Mouse (Mus musculus): Measurements from ENCODE around the gene Pate2.
A peak's percentile ranks its signal among the peaks of the same experiment; 100 is the strongest.
"Not testable (repeated sequence)": the region's sequence is repeated elsewhere in the genome, so short reads cannot be mapped to it uniquely, and the experiment has no call there.

Pate2 gene

DNA sequence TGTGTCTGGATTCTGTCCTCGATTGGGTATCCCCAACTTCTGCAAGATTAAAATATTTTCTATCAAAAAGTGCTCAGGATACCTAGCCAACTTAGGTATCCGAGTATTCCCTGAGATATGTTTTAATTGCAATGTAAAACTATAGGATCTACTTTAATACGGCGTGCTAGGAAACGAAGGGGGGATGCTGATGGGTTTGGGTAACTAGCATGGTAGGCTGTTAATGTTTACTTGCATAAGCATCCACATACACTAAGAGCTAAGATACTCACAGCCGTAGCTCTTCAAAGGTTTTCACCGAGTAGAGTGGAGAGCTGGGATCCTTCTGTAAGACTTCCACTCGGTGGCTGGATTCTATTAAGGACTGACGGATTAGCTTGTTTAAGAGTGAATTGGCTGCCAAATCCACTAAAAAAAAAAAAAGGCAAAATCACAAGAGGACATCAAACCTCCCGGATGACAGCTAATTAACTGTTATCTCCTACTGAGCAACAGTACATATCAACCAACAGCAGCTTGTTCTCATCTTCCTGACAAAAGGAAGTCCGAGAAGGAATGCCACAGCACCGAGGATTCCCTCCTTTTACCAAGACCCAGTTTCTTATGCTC is 13.5 kb upstream of the Pate2 start:
- no peak for DNase-seq (ENCODE audit: low spot score)

DNA sequence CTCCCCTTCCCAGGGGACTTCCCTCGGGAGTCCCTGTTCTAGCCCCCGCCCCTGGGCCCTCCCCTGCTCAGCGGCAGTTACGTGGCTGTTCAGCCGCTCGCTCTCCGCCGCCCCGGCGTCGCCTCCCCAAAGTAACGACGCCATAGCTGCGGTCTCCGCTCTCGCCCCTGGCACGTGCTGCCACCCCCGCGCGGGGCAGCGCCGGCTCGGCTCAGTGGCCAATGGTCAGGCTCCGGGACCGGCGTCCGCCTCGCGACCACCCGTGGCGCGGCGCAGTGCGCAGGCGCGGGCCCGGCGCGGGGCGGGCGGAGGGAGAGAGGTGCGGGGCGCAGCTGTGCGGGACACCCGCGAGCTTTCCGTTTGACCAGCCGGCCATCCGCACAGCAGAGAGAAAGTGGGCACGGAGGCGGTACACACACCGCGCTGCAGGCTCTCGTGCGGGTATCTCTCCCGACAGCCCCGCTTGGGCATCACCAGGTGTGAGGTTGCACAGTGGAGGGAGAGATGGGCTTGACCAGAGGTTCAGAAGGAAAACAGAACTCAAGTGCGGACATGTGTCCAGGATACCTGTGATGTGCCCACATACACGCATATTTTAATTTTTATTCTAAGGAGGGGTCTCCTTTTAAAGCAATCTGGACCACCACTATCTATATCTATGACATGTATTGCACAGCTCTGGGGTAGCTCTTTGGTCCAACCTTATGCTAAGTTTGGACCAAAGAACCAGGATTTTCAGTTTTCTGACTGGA is 11.7 kb upstream of the Pate2 start, which contains the start of the genes Ddx25 and Pus3:
Ddx25 (minus strand) TSS at position 272 of the 752 bp plus-strand sequence.
Pus3 (plus strand) TSS at position 339 of the 752 bp plus-strand sequence.
- DNase-seq (ENCODE audit: low spot score): peak; percentile 78

DNA sequence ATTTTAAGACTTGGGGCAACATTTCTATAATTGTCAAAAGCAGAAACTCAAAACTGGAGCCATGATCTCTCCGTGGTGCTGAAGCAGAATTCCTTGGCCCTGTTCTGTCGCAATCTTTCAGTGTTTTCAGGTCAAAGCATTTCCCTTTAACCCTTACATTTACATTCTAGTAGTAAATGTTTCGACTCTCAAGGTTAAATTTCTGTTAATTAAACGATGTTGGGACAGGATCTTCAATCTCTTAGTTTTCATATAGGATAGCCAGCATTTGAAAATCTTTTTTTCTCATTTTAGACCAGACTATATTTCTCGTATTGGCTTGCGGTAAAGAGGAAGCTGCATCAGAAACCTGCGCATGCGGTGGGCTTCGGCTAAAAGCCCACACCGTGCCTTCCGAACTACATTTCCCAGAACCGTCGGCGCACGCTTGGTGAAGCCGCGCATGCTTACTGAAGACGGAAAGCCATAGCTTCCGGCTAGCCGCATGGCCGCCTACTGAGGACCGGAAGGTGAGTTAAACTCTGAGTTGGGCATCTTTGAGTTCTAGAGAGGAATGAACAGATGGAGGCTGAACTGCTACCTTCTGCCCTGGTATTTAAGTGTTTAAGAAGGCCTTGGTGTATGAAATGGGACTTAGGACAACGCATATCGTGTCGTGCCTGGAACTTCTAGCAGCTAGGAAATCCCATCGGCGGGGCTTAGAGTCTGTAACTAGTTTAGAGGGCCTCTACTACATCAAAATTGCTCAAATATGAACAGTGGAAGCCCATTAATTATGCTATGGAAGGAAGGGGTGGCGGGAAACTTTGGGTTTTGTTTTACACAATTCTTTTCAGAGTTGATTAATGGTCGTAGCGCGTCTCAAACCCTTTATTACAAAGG is 10.8 kb upstream of the Pate2 start:
- peak; percentile 96 for DNase-seq (ENCODE audit: low spot score)

DNA sequence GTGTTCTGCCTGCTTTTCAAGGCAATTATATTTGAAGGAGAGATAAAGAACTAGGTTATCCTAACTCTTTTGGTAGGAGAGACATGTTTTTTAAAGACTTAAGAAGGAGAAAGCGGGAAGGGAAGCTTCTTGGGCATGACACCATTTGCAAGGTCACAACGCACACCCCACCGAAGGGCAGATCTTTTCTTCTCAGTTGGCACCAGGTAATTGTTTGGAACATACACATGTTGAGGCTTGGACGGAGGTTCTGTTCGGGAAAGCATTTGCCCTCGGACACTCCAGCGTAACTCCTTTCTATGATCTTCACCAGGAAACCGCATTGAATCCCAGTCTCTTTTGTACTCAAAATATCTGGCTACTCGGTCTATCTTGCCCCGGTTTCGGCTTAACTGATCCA is 9.0 kb upstream of the Pate2 start:
- DNase-seq (ENCODE audit: low spot score): no peak

DNA sequence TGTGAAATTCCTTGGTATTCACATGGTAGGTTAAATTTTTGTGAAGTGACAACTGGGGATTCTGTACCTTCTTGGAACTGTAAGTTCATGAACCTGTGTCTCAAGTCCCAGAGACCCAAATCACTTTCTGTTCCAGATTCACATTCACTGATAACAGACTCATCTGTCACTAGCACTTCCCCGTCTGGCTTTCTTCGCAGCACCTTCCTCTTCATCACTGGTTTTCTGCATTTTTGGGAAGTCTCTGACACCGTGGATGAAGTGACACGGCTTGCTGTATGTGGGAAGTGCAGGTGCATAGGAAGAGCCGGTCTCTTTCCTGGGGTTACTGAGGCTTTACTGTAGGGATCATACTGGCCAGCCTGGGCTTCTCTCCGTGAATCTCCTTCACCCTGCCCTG is 8.5 kb upstream of the Pate2 start:
- no peak for DNase-seq (ENCODE audit: low spot score)

DNA sequence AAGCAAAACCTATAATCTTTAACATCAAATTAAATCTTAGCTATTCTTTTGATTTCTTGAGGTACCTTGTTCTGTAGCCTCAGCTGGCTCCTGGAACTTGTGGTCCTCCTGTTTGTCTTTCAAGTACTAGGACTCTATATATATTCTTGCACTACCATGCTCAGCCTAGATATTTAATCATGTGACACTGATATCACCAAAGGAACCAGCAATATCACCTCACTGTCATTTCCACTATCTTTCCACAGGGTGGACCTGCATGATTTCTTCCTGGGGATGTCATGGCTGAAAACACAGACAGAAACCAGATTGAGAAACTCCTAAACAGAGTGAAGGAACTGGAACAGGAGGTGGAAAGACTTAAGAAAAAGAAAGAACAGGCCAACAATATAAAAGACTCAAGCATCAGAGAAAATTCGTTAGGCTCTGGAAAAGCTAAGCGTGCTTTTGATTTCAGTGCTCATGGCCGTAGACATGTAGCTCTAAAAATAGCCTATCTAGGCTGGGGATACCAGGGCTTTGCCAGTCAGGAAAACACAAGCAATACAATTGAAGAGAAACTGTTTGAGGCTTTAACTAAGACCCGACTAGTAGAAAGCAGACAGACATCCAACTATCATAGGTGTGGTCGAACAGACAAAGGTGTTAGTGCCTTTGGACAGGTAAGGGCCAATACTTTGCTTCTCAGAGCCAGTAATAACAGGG is 5.4 kb upstream of the Pate2 start:
- no peak for DNase-seq (ENCODE audit: low spot score)

DNA sequence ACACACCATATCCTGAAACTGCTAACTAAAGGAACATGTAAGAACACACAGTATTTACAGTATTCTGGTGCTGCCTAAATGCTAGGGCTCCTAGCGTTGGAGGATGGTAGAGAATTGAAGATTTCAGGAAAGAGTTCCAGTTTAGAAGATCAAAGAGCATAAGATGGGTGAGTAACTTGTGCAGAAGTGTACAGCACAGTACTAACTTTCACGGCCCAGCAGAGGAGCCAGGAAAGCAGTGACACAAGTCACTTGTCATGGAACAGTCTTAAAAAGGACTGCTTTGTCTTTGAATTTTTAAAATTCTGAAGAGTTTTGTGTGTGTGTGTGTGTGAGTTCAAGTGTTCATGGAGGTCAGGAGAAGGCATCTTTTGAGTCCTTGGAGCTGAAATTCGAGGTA is 2.1 kb upstream of the Pate2 start:
- no peak for DNase-seq (ENCODE audit: low spot score)

DNA sequence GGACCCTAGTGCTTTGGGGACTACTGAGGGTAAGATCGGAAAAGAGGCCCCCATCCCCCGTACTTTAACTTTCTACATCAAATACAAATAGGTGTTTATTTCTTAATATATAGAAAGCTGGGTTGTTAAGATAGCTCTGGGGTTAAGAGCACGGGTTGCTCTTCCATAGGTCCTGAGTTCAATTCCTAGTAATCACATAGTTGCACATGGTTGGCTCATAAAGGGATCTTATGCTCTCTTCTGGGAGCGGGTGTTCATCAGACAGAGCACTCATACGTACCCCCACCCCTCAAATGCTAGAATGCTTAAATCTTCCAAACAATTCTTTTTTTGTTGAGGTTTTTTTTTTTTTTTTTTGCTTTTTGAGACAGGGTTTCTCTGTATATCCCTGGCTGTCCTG is 579 bp downstream of the Pate2 start:
- DNase-seq (ENCODE audit: low spot score): no peak

DNA sequence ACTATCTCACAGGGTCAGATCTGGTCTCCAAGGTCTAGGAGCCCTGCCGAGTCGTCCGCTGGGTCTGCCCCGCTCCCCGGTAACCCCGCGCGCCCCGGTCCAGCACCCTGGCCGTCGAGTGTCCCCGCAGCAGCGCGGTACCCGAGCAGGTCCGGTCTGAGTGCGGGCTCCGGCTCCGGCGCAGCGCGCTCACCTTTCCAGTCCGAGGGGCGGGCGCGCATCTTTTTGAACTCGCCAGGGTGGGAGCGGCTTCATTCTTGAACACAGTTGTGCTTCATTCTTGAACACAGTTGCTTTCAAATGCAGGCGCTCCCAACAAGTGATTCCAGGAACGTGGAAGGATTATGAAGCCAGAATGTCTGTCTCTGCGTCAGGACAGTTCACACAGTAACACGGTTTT is 4.3 kb downstream of the Pate2 start:
- no peak for DNase-seq (ENCODE audit: low spot score)

DNA sequence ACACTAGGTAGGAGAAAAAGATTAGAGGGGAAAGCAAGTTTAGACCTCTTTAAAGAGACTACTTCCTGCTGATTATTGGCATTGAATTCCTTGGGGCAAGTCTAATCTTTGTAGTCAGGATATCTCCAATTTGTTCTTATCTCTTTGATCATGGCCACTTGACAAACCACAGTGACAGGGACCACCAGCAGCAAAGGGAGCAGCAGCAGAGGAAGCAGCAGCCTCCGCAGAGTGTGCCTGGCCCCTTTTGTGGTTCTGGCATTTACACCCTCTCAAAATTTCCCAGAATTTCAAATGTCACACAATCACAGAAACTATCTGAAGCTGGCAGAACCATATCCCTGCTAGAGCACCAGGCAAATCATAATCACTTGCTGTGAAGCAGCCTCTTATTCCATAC is 17.6 kb downstream of the Pate2 start:
- DNase-seq (ENCODE audit: low spot score): no peak

DNA sequence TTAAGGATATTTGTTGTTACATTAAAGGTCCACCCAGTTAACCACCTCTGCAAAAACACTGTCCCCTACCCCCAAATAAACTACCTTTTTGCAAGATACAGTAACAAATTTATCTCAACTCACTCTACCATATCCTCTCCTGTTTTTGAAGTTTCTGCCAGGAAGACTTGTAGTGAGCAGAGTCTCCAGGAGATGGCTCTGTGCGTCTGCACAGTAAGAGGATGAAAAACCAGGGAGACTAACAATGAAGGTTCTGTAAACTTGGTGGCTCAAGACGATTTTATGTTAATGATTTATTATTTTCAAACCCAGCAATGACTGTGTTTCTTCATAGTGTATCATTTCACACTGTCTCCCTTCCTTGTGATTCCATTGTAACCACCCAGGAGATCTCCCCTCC is 22.8 kb downstream of the Pate2 start:
- DNase-seq (ENCODE audit: low spot score): peak; percentile 45

DNA sequence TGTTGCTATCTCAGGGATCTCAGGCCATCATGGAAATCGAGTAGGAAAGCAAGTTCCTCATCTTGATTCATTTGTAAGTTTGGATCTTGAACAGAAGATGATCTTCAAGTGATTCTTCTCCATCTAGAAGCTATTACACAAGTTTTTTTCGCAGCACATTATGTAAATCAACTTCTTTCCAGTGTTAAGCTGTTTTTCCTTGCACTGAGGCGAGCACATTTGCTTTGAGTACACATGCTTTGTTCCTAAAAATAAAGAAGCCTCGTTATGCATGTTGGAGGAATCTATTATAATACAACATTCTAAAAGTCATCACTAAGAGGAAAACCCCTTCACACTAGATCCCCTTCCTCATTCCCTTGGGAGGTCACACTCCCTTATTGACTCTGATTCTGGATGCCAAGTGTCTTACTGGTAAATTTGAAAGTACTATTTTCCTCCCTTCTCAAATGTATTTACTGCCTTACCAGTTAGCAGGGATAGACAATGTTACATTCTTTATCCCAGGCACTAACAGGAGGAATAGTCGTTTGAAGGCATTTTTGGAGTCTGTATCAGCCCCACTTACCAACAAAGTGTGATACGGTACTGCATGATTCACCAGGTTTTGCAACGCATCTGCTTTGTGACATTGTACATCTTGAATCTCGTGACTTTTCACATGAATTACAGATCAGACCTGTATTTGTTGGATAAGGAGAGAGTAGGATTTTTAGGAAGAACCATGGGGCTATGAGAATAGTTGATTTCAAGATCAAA is 37.7 kb downstream of the Pate2 start:
- no peak for DNase-seq (ENCODE audit: low spot score)

DNA sequence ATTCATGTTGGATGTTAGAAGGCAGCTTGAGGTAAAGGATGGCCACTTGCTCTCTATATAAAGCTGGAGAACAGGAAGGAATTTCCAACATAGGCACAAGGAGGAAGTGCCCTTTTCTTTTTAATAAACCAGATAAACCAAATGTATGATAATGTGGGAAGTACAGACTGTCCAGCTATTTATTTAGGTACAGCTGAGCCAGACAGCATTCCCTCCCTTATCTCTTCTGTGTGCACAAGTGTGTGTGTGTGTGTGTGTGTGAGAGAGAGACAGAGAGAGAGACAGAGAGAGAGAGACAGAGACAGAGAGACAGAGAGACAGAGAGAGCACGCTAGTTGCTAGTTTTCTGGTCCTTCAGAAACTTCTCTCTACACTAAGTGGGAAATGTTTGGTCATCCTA is 41.8 kb downstream of the Pate2 start, which contains the start of gene Pate4:
Pate4 (minus strand) TSS at position 101 of the 400 bp plus-strand sequence.
- DNase-seq (ENCODE audit: low spot score): no peak

DNA sequence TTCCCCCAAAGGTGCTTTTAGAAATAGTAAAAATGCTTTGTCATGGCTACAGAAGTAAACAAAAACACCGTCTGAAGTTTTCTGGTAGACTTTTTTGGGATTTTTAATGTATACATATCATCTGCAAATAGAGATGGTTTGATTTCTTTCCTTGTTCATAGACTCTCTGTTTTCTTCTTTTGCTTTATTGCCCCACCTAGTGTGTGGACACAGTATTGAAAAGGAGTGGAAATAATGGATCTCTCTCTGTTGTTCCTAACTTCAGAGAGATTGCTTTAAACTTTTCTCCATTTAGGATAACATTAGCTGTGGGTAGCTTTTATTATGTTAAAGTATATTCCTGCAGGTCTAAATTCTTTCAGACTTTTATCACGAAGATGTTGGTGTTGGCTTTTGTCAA is 43.9 kb downstream of the Pate2 start:
- peak; percentile 16 for DNase-seq (ENCODE audit: low spot score)

DNA sequence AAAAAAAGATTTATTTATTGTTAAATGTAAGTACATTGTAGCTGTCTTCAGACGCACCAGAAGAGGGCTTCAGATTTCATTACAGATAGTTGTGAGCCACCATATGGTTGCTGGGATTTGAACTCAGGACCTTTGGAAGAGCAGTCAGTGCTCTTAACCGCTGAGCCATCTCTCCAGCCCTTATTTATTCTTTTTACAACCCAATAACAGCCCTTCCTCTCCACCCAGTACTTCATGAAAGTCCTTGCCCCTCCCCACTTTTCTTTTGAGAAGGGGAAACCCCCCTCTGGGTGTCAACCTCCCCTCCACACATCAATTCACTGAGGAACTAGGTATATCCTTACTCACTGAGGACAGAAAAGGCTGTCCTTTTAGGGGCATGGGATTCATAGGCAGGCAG is 46.7 kb downstream of the Pate2 start:
- not testable (repeated sequence) for DNase-seq (ENCODE audit: low spot score)

DNA sequence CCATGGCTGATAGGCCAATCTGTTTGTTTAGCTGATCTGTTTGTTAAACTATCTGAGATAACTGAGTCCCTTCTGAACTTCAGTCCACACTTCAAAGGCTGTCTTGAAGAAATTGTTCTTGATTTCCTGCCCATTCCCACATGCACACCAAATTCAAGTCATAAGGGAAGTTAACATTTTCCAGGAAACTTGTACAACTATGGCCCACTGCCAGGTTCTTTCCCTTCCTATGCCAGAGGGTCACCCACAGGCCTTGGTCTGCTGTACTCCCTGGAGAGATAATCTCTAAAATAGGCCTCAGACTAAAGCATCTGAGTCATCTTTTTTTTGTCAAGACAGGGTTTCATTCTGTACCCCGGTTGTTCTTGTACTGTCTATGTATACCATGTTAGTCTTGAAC is 62.9 kb downstream of the Pate2 start:
- no peak for DNase-seq (ENCODE audit: low spot score)

DNA sequence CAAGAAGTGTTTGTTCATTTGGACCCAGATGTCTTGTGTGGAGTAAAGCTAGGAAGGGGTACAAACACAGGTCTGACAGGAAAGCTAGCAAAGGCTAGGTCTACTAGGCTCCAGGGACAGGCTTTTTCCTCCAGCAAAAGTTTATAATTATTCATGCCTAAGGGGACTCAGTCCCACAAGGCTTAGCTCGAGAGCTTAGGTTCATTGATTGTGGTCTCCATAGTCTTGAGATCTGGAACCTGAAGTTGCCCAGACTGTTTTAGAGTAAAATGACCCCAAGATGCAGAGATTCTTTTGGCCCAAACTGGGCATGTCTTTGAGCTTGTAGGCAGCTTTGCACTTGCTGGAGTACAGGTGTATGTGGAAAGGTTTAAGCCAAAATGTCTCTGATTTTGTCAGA is 78.0 kb downstream of the Pate2 start, which contains the start of gene Pate3:
Pate3 (minus strand) TSS at position 101 of the 400 bp plus-strand sequence.
- no peak for DNase-seq (ENCODE audit: low spot score)

DNA sequence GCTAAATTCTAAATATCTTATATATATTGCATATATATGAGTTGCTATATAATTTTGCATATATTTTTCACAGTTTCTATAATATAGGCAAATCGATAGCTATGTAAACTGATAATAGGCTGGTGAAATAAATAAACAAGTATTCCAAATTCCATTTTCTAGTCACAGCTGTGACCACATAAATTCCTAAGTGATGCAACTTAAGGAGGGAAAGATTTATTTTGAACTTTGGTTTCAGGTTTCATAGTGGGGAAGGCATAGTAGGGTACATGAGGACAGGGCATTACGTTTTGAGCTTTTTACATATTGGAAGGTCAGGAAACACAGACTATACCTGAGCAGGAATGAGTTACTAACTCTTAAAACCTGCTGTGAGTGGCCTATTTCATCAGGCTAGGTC is 103.5 kb downstream of the Pate2 start:
- DNase-seq (ENCODE audit: low spot score): no peak

DNA sequence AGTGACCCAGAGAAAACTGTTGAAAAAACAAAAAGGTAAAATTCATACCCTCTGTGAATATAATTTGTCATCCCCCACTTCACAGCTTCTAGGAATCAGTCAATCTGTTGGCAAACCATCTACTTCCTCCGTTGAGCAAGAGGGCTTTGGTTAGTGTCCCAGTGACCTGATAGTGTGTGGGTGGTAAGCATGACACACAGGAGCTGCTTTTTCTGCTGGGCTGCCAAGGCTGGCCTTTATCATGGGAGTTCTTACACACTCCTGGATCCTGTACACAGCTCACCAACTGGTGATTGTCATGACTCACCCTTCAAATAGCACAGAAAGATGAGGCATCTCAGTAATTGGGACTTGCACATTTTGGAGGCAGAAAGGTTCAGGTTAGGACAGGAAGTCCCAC is 116.9 kb downstream of the Pate2 start, which contains the start of gene Pate1:
Pate1 (minus strand) TSS at position 378 of the 400 bp plus-strand sequence.
- no peak for DNase-seq (ENCODE audit: low spot score)

DNA sequence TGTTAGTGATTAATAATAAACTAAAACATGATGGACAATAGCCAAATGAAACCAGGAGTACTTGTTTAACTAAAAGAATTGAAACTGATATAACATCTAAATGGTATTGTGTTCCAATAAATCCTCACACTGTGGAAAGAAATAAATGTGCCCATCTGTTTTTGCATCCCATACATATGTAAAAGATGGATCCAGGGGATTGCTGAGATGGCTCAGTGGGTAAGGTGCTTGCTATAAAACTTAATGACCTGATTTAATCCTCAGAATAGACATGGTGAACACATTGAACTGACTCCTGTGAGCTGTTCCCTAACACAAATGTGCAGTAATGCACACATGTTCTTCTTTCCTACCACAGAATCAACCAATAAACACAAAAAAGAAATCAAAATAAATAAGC is 121.8 kb downstream of the Pate2 start:
- DNase-seq (ENCODE audit: low spot score): no peak

DNA sequence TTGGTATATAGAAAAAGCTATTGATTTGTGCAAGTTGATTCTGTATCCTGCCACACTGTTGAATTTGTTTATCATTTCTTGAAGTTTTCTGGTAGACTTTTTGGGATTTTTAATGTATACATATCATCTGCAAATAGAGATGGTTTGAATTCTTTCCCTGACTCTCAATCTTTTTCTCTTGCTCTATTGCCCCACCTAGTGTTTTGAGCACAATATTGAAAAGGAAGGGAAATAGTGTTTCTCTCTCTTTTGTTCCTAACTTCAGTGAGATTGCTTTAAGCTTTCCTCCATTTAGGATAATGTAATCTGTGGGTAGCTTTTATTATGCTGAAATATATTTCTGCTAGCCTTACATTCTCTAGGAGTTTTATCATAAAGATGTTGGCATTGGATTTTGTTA is 137.2 kb downstream of the Pate2 start:
- peak; percentile 3 for DNase-seq (ENCODE audit: low spot score)
